Mouse (Mus musculus) lung, postnatal 0 days (tissue): ENCODE measurements around the gene Cabp2.

Experiments used
- CTCF ChIP-seq: IDR thresholded peaks from 2 replicates; pipeline ENCODE4 v1.5.1; 2016; ENCODE audit warnings: antibody characterized with exemption, mild to moderate bottlenecking
- EP300 ChIP-seq: IDR thresholded peaks from 2 replicates; pipeline ENCODE4 v1.6.1; 2016; ENCODE audit warnings: antibody characterized with exemption, mild to moderate bottlenecking, control low read depth

- TF ChIP-seq CTCF (no peak), EP300 (no peak)
These were observed 1.9 kb downstream of the Cabp2 start for GRCm38 (mm10) chr19:4083316-4083715.
